Mouse (Mus musculus) left cerebral cortex, postnatal 4 days (tissue): Measurements from ENCODE around the gene Pakap. TPM values are rescaled to one million over a fixed set of nuclear protein-coding genes. Genes with fewer than 3 reads are reported as not detected.
A peak's percentile ranks its signal among the peaks of the same experiment; 100 is the strongest.

ENCODE experiments used
- DNase-seq: peaks from one replicate; pipeline ENCODE4 v3.0.0-alpha.2; 2022
- intact Hi-C: fragments of 180-260 bp; cut with DNase I; formaldehyde crosslinking; loops from one replicate; pipeline ENCODE4 v1.15.1; 2025
- total RNA-seq, 2 experiments: library from RNA; stranded (reverse); gene quantifications; 2 replicates each; pipeline ENCODE4 v1.2.3; 2021

Gene Pakap
- total RNA-seq, 2 experiments from 2014 or later: 12.2 to 15.4 TPM

GRCm38 (mm10) chr4:57622816-57623215, 54.8 kb downstream of the Pakap start:
- intact Hi-C loops: no loop called here
- no peak for DNase-seq

GRCm38 (mm10) chr4:57624819-57625218, 56.8 kb downstream of the Pakap start:
- DNase-seq: no peak
- intact Hi-C loops: no loop called here

- no peak for DNase-seq
- intact Hi-C loops: no loop called here
These were observed 57.3 kb downstream of the Pakap start for GRCm38 (mm10) chr4:57625306-57625705.

GRCm38 (mm10) chr4:57625756-57626155, 57.8 kb downstream of the Pakap start:
- no peak for DNase-seq
- intact Hi-C loops: no loop called here

GRCm38 (mm10) chr4:57626921-57627320, 58.9 kb downstream of the Pakap start:
- no peak for DNase-seq
- intact Hi-C loops: no loop called here

- intact Hi-C loops: no loop called here
- DNase-seq: no peak
These were observed 64.4 kb downstream of the Pakap start for GRCm38 (mm10) chr4:57632386-57632785.

GRCm38 (mm10) chr4:57633052-57633451, 65.1 kb downstream of the Pakap start:
- no peak for DNase-seq
- intact Hi-C loops: no loop called here

- intact Hi-C loops: no loop called here
- no peak for DNase-seq
These were observed 67.0 kb downstream of the Pakap start for GRCm38 (mm10) chr4:57634956-57635355.

- intact Hi-C loops: no loop called here
- no peak for DNase-seq
These were observed 69.0 kb downstream of the Pakap start for GRCm38 (mm10) chr4:57636782-57637482.

GRCm38 (mm10) chr4:57637636-57638386, 69.8 kb downstream of the Pakap start:
- intact Hi-C loops: no loop called here
- peak; percentile 19 for DNase-seq

GRCm38 (mm10) chr4:57638941-57639340, 71.0 kb downstream of the Pakap start:
- intact Hi-C loops: no loop called here
- no peak for DNase-seq

GRCm38 (mm10) chr4:57640222-57640621, 72.2 kb downstream of the Pakap start:
- DNase-seq: no peak
- intact Hi-C loops: no loop called here

GRCm38 (mm10) chr4:57640971-57641370, 73.0 kb downstream of the Pakap start:
- intact Hi-C loops: no loop called here
- DNase-seq: no peak

GRCm38 (mm10) chr4:57650994-57651393, 83.0 kb downstream of the Pakap start:
- DNase-seq: no peak
- intact Hi-C loops: no loop called here

- intact Hi-C loops: no loop called here
- DNase-seq: no peak
These were observed 83.6 kb downstream of the Pakap start for GRCm38 (mm10) chr4:57651547-57651946.

- intact Hi-C loops: no loop called here
- DNase-seq: no peak
These were observed 84.4 kb downstream of the Pakap start for GRCm38 (mm10) chr4:57652185-57652904.

GRCm38 (mm10) chr4:57655966-57656365, 88.0 kb downstream of the Pakap start:
- no peak for DNase-seq
- intact Hi-C loops: no loop called here

GRCm38 (mm10) chr4:57656388-57656787, 88.4 kb downstream of the Pakap start:
- DNase-seq: no peak
- intact Hi-C loops: no loop called here

- no peak for DNase-seq
- intact Hi-C loops: no loop called here
These were observed 88.9 kb downstream of the Pakap start for GRCm38 (mm10) chr4:57656861-57657260.

GRCm38 (mm10) chr4:57660470-57660869, 92.5 kb downstream of the Pakap start:
- intact Hi-C loops: no loop called here
- no peak for DNase-seq

- intact Hi-C loops: no loop called here
- no peak for DNase-seq
These were observed 98.1 kb downstream of the Pakap start for GRCm38 (mm10) chr4:57666101-57666500.
